Mouse (Mus musculus) left cerebral cortex, postnatal 4 days (tissue): Measurements from ENCODE around the gene Pou1f1. TPM values are rescaled to one million over a fixed set of nuclear protein-coding genes. Genes with fewer than 3 reads are reported as not detected.
A peak's percentile ranks its signal among the peaks of the same experiment; 100 is the strongest.

Source experiments
- DNase-seq: peaks from one replicate; pipeline ENCODE4 v3.0.0-alpha.2; 2022
- intact Hi-C: fragments of 180-260 bp; cut with DNase I; formaldehyde crosslinking; loops from one replicate; pipeline ENCODE4 v1.15.1; 2025
- total RNA-seq, 2 experiments: library from RNA; stranded (reverse); gene quantifications; 2 replicates each; pipeline ENCODE4 v1.2.3; 2021

Gene Pou1f1
- total RNA-seq, 2 experiments from 2014 or later: not detected

DNA sequence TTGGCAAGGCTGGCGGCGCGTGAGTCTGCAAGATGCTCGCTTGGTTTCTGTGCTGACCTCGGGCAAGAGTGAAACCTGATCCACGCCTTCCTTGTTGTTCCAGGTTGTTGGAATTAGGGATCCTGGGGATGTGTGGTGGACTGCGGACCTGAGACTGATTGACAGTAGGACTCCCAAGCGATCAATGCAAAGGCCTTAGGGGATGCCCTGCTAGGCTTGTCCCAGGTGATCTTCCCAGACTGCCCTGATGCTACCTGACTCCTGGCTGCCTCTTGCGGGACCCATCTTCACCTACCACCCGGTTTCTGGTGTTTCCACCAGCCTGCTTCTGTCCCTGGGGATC is 42.5 kb downstream of the Pou1f1 start:
- DNase-seq: no peak
- intact Hi-C loops: no loop called here

DNA sequence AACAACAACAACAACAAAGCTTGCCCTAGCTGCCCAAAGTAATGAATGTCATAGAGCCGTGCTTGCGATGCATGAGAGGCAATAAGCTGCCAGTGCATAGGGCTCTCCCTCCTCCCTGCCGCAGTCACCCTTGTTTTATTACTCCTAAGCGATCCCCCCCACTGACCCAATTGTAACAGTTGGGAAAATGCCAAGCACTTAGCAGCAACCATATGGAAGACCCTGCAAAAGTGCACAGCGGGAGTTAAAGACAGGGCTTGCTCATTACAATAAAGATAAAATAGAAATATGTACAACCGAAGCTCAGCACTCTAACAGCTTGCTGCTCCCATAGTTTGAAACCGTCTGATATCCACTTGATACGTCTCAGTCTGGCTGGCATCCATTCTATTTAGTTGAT is 44.0 kb downstream of the Pou1f1 start:
- DNase-seq: peak; percentile 17
- intact Hi-C loops: no loop called here

DNA sequence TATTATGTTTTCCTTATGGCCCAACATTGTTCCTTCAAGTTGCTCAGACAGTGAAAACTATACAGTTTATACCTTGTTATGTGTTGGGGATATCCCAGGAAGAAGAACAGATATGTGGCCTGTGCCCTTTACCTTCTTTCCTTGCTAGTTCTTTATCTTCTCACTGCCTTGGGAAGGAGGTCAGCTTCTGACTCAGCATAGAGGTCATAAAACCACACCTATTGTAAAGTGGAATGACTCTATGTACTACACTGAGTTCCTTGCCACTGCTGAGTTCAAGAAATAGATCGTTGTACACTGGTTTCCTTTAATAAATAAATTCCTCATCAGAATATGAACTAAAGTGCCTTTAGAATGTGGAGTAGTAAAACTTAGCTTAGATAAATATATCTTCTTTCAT is 44.6 kb downstream of the Pou1f1 start:
- no peak for DNase-seq
- intact Hi-C loops: no loop called here

- intact Hi-C loops: no loop called here
- DNase-seq: no peak
Measured at GRCm38 (mm10) chr16:65568853-65569252, 48.5 kb downstream of the Pou1f1 start.

DNA sequence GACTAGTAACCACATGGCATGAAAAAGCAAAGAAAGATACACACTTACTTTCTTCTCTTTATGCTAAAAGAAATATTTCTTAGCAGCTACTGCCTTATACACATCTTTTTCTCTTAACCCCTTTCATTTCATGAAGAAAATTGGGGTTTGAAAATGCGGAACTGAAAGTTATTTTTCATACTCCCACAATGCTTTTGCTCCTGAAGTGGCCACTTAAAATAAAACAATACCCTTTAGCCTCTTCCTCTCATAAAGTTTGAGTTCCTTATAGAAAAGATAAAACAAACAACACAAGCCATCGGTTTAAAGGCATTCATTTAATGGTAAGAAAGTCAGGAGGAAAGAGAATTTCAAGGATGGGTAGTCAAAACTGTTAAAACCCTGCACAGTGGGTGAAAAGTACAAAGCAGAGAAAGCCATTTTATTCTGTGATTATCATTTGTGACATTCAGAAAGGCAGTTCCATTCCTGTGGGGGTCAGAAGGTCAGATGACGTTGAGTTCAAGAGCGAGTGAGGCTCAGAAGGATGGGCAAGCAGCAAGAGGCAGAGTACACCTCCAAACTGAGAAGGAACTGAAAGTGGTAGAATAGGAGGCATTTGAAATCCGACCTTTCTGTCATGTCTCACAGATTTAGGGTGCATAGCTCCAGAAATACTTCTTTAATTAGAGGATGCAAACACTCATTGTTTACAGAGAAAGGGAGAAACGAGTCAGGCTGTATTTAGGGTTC is 57.2 kb downstream of the Pou1f1 start:
- no peak for DNase-seq
- intact Hi-C loops: no loop called here

Other genes starting within 250 kb of the Pou1f1 start
- 10 to 100 TPM; 90.4 to 93.1 TPM for gene Chmp2b, start 42.2 kb downstream of the Pou1f1 start, total RNA-seq